Mouse (Mus musculus) G1E (cell line): Measurements from ENCODE around the gene Tmprss2.

Experiments used
- CTCF ChIP-seq: IDR thresholded peaks from 2 replicates; pipeline ENCODE4 v1.5.1; 2012; ENCODE audit warnings: low read depth, low read length, inconsistent platforms, mixed read lengths
- GATA1 ChIP-seq: IDR thresholded peaks from 2 replicates; pipeline ENCODE4 v1.6.1; 2012; ENCODE audit warnings: borderline replicate concordance, low read length, inconsistent platforms, mixed read lengths
- GATA2 ChIP-seq: IDR thresholded peaks from 2 replicates; pipeline ENCODE4 v1.6.1; 2012; ENCODE audit warnings: low read depth, low read length, inconsistent platforms, borderline replicate concordance
- POLR2AphosphoS5 ChIP-seq: IDR thresholded peaks from 2 replicates; pipeline ENCODE4 v1.6.1; 2012; ENCODE audit warnings: low read depth, low read length, inconsistent platforms; ENCODE audit not compliant: insufficient replicate concordance
- TAL1 ChIP-seq: conservative IDR thresholded peaks from 2 replicates; pipeline ENCODE4 v1.6.1; 2012; ENCODE audit warnings: low read depth, low read length, inconsistent platforms, mixed read lengths

- TF ChIP-seq CTCF (no peak), GATA2 (no peak), GATA1 (no peak), POLR2AphosphoS5 (no peak), TAL1 (no peak)
These were observed 77.2 kb downstream of the Tmprss2 start for GRCm38 (mm10) chr16:97533751-97534150.
